Mouse (Mus musculus) liver, postnatal 0 days (tissue): ENCODE data around the gene Cd320. TPM values are rescaled to one million over a fixed set of nuclear protein-coding genes. Genes with fewer than 3 reads are reported as not detected.
"Not testable (repeated sequence)": the region's sequence is repeated elsewhere in the genome, so short reads cannot be mapped to it uniquely, and the experiment has no call there.

ENCODE experiments used
- ATAC-seq: fragments of 200-750 bp; cut with Nextera tagmentation; 2 replicates; pipeline ENCODE4 v1.8.0; 2017; ENCODE audit warnings: mild to moderate bottlenecking, moderate library complexity
- DNase-seq: peaks from one replicate; pipeline ENCODE4 v3.0.0-alpha.2; 2016
- H3K27ac ChIP-seq: fragments of 300-500 bp; sonication (generic); 2 replicates; pipeline ENCODE4 v1.5.1; 2014; ENCODE audit warnings: antibody characterized with exemption, moderate library complexity, mild to moderate bottlenecking, low read depth
- H3K27me3 ChIP-seq: fragments of 300-500 bp; sonication (generic); 2 replicates; pipeline ENCODE4 v1.6.1; 2014; ENCODE audit warnings: low read length, control low read depth, mixed read lengths; ENCODE audit not compliant: insufficient read depth
- H3K36me3 ChIP-seq: fragments of 300-500 bp; sonication (generic); replicated peaks from 2 replicates; pipeline ENCODE4 v1.6.1; 2014; ENCODE audit warnings: mild to moderate bottlenecking, control low read depth, low read length, moderate library complexity, mixed read lengths; ENCODE audit not compliant: insufficient read depth
- H3K4me1 ChIP-seq: fragments of 300-500 bp; sonication (generic); 2 replicates; pipeline ENCODE4 v1.6.1; 2014; ENCODE audit warnings: antibody characterized with exemption, mild to moderate bottlenecking, control low read depth; ENCODE audit not compliant: insufficient read depth
- H3K4me2 ChIP-seq: fragments of 300-500 bp; sonication (generic); 2 replicates; pipeline ENCODE4 v1.6.1; 2014; ENCODE audit warnings: low read depth, mild to moderate bottlenecking, low read length, moderate library complexity, mixed read lengths
- H3K4me3 ChIP-seq: fragments of 300-500 bp; sonication (generic); 2 replicates; pipeline ENCODE4 v1.5.1; 2014; ENCODE audit warnings: low read depth, low read length
- H3K9ac ChIP-seq: fragments of 300-500 bp; sonication (generic); replicated peaks from 2 replicates; pipeline ENCODE4 v1.6.1; 2014; ENCODE audit warnings: mild to moderate bottlenecking, moderate library complexity
- H3K9me3 ChIP-seq: fragments of 300-500 bp; sonication (generic); 2 replicates; pipeline ENCODE4 v1.6.1; 2016; ENCODE audit warnings: mild to moderate bottlenecking, control low read depth, low read length, mixed read lengths
- CTCF ChIP-seq: sonication (generic); IDR thresholded peaks from 2 replicates; pipeline ENCODE4 v1.5.1; 2016; ENCODE audit warnings: antibody characterized with exemption, low read depth
- EP300 ChIP-seq: IDR thresholded peaks from 2 replicates; pipeline ENCODE4 v1.6.1; 2016; ENCODE audit warnings: antibody characterized with exemption, low read depth, mild to moderate bottlenecking
- WGBS: fragments of 180-500 bp; shearing (Covaris S2); extraction: QIAGEN DNeasy Blood & Tissue Kit; methylation state at CpG from one replicate; pipeline ENCODE4 v1.1.7; 2014; ENCODE audit not compliant: insufficient replicate concordance; 5-methylcytosine and 5-hydroxymethylcytosine counted together
- microRNA-seq: library from miRNA; unstranded; fragments of <30 nt; microRNA quantifications from one replicate; pipeline ENCODE4, GENCODE M21; 2016
- polyA plus RNA-seq: library from polyadenylated mRNA; unstranded; fragments of >200 nt; fragmentation: Nextera tagmentation; extraction: Ambion mirVana; gene quantifications from 2 replicates; pipeline ENCODE4 v1.2.1, GENCODE M21; 2015

The Cd320 gene
- polyA plus RNA-seq, 1 experiment from 2014 or later, result 16.6 TPM

DNA sequence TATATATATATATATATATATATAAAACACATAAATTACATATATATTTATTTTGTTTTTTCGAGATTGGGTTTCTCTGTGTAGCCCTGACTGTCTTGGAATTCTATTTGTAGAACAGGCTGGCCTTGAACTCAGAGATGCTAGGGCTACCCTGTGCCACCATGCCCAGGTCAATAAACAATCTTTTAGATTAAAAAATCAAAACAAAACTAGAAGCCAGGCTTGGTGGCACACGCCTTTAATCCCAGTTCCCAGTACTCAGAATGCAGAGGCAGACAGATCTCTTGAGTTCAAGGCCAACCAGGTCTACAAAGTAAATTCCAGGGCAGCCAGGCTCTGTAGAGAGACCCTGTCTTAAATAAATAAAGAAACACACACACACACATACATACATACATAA is 48.5 kb downstream of the Cd320 start:
- Histone ChIP-seq H3K27ac (no peak overlapping the region), H3K36me3 (peaks cover under 1% of the 10 kb centered on the region; the same call in 1 of the 2 replicates), H3K9ac (no peak overlapping the region), H3K4me2 (no peak overlapping the region), H3K4me1 (peaks cover 10% of the 10 kb centered on the region), H3K9me3 (no peaks in the 10 kb centered on the region), H3K27me3 (no peaks in the 10 kb centered on the region), H3K4me3 (no peak overlapping the region)
- TF ChIP-seq CTCF (no peak), EP300 (no peak)
- no peak for ATAC-seq
- 48% methylated on average over 2 of the region's 2 CpGs for WGBS
- DNase-seq, result no peak

DNA sequence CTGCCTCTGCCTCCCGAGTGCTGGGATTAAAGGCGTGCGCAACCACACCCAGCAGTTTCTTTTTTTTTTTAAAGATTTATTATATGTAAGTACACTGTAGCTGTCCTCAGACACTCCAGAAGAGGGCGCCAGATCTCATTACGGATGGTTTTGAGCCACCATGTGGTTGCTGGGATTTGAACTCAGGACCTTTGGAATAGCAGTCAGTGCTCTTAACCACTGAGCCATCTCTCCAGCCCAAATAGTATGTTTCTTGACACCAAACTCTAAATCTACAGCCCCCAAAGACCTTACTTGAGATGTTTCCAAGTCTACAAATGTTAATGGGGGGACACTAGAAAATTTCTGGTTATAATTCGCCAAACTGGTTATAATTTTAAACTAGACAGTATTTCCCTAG is 49.0 kb downstream of the Cd320 start:
- H3K4me1 ChIP-seq, result peaks cover 10% of the 10 kb centered on the region
- not testable (repeated sequence) for H3K9me3 ChIP-seq, ATAC-seq, H3K4me2 ChIP-seq, DNase-seq, H3K27me3 ChIP-seq, H3K4me3 ChIP-seq, H3K9ac ChIP-seq, H3K36me3 ChIP-seq, H3K27ac ChIP-seq
- WGBS, result 72% methylated on average over 6 of the region's 6 CpGs
- TF ChIP-seq CTCF, result peak; percentile 35

DNA sequence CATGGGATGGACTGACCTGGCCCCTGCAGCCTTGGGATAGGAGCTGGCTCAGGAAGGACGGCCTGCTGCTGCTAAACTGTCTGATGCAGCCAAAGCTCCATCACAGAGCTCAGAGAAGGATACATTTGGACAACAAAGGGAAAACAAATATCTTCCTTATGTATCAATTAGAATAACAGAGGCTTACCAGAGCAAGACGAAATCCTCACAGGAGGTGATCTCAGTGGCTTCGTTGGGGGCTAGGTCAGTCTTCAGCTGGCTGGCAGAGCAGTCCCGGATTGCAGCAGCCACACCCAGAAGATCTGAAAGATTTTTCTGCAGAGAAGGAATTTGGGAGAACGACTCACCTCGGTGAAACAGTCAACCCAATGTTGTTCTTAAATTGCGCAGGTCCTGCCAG is 49.5 kb downstream of the Cd320 start:
- no peak overlapping the region for H3K27ac ChIP-seq
- peaks cover 10% of the 10 kb centered on the region for H3K4me1 ChIP-seq
- no peak overlapping the region for H3K4me3 ChIP-seq
- no peak for DNase-seq
- H3K4me2 ChIP-seq, result no peak overlapping the region
- H3K9ac ChIP-seq, result no peak overlapping the region
- H3K27me3 ChIP-seq, result no peaks in the 10 kb centered on the region
- no peaks in the 10 kb centered on the region for H3K36me3 ChIP-seq
- H3K9me3 ChIP-seq, result no peaks in the 10 kb centered on the region
- 47% methylated on average over 7 of the region's 7 CpGs for WGBS
- ATAC-seq, result no peak
- TF ChIP-seq EP300 (no peak), CTCF (no peak)

DNA sequence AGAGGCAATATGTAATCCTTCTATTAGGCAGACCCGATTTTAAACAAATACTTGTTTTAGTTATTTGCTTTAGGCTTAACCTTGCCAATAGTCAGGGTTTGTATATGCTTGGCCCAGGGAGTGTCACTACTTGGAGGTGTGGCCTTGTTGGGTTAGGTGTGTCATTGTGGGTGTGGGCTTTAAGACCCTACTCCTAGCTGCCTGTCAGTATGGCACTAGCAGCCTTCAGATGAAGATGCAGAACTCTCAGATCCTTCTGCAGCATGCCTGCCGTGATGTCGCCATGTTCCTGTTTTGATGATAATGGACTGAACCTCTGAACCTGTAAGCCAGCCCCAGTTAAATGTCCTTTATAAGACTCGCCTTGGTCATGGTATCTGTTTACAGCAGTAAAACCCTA is 50.1 kb downstream of the Cd320 start:
- H3K27ac ChIP-seq, H3K4me3 ChIP-seq, DNase-seq, H3K9ac ChIP-seq, H3K9me3 ChIP-seq, H3K27me3 ChIP-seq, ATAC-seq, H3K36me3 ChIP-seq, H3K4me2 ChIP-seq, H3K4me1 ChIP-seq: not testable (repeated sequence)
- WGBS, result 74% methylated on average over 4 of the region's 4 CpGs

DNA sequence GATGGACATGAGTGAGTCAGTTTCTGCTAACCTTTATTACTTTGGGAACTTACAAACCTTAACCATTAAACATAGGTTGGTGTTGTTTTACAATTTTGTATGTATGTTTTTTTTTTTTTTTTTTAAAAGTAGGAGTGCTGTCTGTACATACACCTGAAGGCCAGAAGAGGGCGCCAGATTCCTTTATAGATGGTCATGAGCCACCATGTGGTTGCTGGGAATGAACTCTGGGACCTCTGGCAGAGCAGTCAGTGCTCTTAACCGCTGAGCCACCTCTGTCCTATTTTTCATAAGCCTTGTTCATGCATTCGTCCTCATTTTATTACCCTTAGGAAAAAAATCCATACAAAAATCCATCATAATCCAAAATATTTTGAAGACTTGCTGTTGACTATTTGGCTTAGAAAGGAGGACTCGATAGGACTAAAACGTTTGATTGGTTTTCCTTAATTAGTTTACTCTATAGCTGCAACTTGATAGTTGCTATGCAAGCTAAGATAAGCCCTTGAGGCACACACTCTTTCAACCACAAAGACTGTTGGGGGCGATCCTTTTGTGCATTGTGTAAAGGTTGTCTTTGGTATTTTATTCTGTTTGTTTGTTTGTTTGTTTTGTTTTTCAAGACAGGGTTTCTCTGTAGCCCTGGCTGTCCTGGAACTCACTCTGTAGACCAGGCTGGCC is 54.4 kb downstream of the Cd320 start:
- Histone ChIP-seq H3K4me1 (peaks cover 21% of the 10 kb centered on the region), H3K9me3 (no peaks in the 10 kb centered on the region), H3K4me3 (no peak overlapping the region), H3K36me3 (no peaks in the 10 kb centered on the region), H3K9ac (no peak overlapping the region), H3K4me2 (no peak overlapping the region), H3K27ac (no peak overlapping the region), H3K27me3 (no peaks in the 10 kb centered on the region)
- TF ChIP-seq CTCF (peak; percentile 85), EP300 (no peak)
- 23% methylated on average over 6 of the region's 6 CpGs for WGBS
- DNase-seq (peak; percentile 77), ATAC-seq (peak; percentile 63)

DNA sequence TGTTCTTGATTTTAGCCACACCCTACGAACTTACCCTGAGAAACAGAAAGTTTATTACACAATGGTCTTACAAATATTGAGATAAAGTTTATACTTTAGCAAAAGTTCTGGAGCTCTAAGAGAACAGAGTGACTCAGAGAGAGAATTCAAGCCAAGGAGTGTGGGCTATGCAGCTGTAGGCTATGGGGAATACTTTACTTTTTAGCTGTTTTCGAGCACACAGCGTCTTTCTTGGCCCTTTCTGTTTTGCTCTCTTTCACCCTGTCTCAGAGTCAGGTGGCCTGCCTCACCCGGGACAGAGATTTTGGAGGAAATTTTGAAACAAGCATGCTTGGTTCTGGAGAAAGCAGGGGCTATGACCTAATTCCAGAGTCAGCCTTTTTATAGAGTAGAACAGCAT is 55.3 kb downstream of the Cd320 start:
- H3K27me3 ChIP-seq, H3K4me3 ChIP-seq, H3K4me2 ChIP-seq, DNase-seq, H3K9me3 ChIP-seq, H3K36me3 ChIP-seq, ATAC-seq: not testable (repeated sequence)
- Histone ChIP-seq H3K4me1 (peaks cover 24% of the 10 kb centered on the region), H3K27ac (0 out of 2 replicates have a peak overlapping the region, but pooled peaks have one; percentile 39), H3K9ac (0 out of 2 replicates have a peak overlapping the region, but pooled peaks have one; percentile 13)
- 78% methylated on average over 4 of the region's 4 CpGs for WGBS

Small RNA genes within 50 kb of the gene (microRNA-seq; reads per million reads assigned to microRNA genes)
- gene Gm27740, result not detected

Other genes with a start within 250 kb of the Cd320 start
- gene Zfp414, start 214.0 kb upstream of the Cd320 start, polyA plus RNA-seq, result 13.7 and 14.3 TPM in 2 replicates
- gene Pram1, start 205.0 kb upstream of the Cd320 start, polyA plus RNA-seq, result 5.7 TPM in 2 replicates
- gene Hnrnpm, start 156.2 kb upstream of the Cd320 start, polyA plus RNA-seq, result 91.9 and 96.6 TPM in 2 replicates
- gene March2, start 124.4 kb upstream of the Cd320 start, polyA plus RNA-seq, result 137 and 144 TPM in 2 replicates
- gene Rab11b, start 82.6 kb upstream of the Cd320 start, polyA plus RNA-seq, result 80.4 and 88.9 TPM in 2 replicates
- 64.4 and 93.5 TPM in 2 replicates for gene Angptl4, start 61.3 kb upstream of the Cd320 start, polyA plus RNA-seq
- 9.4 and 10.6 TPM in 2 replicates for gene Kank3, start 32.6 kb upstream of the Cd320 start, polyA plus RNA-seq
- 699 and 710 TPM in 2 replicates for gene Rps28, start 18.5 kb upstream of the Cd320 start, polyA plus RNA-seq
- gene Ndufa7, start 18.5 kb upstream of the Cd320 start, polyA plus RNA-seq, result 379 and 389 TPM in 2 replicates
- gene Gm7029, start 30.7 kb downstream of the Cd320 start, polyA plus RNA-seq, result not detected in 2 replicates
- 2.6 and 3.6 TPM in 2 replicates for gene Kifc1, start 47.6 kb downstream of the Cd320 start, polyA plus RNA-seq
- 0.41 and 0.54 TPM in 2 replicates for gene Platr17, start 62.0 kb downstream of the Cd320 start, polyA plus RNA-seq
- gene Daxx, start 66.3 kb downstream of the Cd320 start, polyA plus RNA-seq, result 12.6 and 13.0 TPM in 2 replicates
- 47.0 and 47.9 TPM in 2 replicates for gene Tapbp, start 72.8 kb downstream of the Cd320 start, polyA plus RNA-seq
- 7.1 and 7.9 TPM in 2 replicates for gene Zbtb22, start 72.8 kb downstream of the Cd320 start, polyA plus RNA-seq
- gene Rgl2, start 86.5 kb downstream of the Cd320 start, polyA plus RNA-seq, result 6.8 and 7.4 TPM in 2 replicates
- gene Pfdn6, start 97.3 kb downstream of the Cd320 start, polyA plus RNA-seq, result 82.2 and 85.5 TPM in 2 replicates
- gene Wdr46, start 97.6 kb downstream of the Cd320 start, polyA plus RNA-seq, result 12.7 and 12.8 TPM in 2 replicates
- gene B3galt4, start 108.4 kb downstream of the Cd320 start, polyA plus RNA-seq, result 2.2 and 2.4 TPM in 2 replicates
- 12.5 and 13.4 TPM in 2 replicates for gene Vps52, start 112.7 kb downstream of the Cd320 start, polyA plus RNA-seq
- 1,510 and 1,549 TPM in 2 replicates for gene Rps18, start 112.9 kb downstream of the Cd320 start, polyA plus RNA-seq
- 274 and 288 TPM in 2 replicates for gene H2-K1, start 157.3 kb downstream of the Cd320 start, polyA plus RNA-seq
- 6.0 and 7.1 TPM in 2 replicates for gene Ring1, start 181.6 kb downstream of the Cd320 start, polyA plus RNA-seq
- gene H2-Ke6, start 185.0 kb downstream of the Cd320 start, polyA plus RNA-seq, result 49.1 and 51.6 TPM in 2 replicates
- 41.3 and 43.4 TPM in 2 replicates for gene Slc39a7, start 188.6 kb downstream of the Cd320 start, polyA plus RNA-seq
- gene Rxrb, start 188.7 kb downstream of the Cd320 start, polyA plus RNA-seq, result 16.2 and 16.4 TPM in 2 replicates
- gene Col11a2, start 196.3 kb downstream of the Cd320 start, polyA plus RNA-seq, result 0.21 and 0.47 TPM in 2 replicates
- gene H2-Oa, start 249.2 kb downstream of the Cd320 start, polyA plus RNA-seq, result 0.72 and 0.85 TPM in 2 replicates